Mouse (Mus musculus): ENCODE measurements around the gene Il2rg. TPM values are rescaled to one million over a fixed set of nuclear protein-coding genes. Genes with fewer than 3 reads are reported as not detected.

Gene Il2rg
- polyA plus RNA-seq, 2 experiments = 14.0 to 15.1 TPM

- 19% methylated on average over 38 of the region's 54 CpGs for WGBS
- ATAC-seq (ENCODE audit: low FRiP score, low read depth) (peak; percentile 99), DNase-seq (ENCODE audit: low spot score) (peak; percentile 90)
- TF ChIP-seq POLR2A (IDR thresholded peaks at IDR 0.05; ENCODE audit: borderline replicate concordance, extremely low read depth, insufficient read depth, insufficient read length) = peak; percentile 67; the same call in 1 of the 2 replicates
- no peaks in the 10 kb centered on the region for H3K27me3 ChIP-seq (ENCODE audit: control insufficient read depth, insufficient read depth, low read length)
- no peaks in the 10 kb centered on the region for H3K4me1 ChIP-seq (ENCODE audit: control insufficient read depth, insufficient read depth, low read length)
- H3K4me3 ChIP-seq (replicated peaks; ENCODE audit: low read length) = peak within 1 kb of the TSS; percentile 50
- H3K27ac ChIP-seq (replicated peaks; ENCODE audit: low read depth, low read length) = peak within 1 kb of the TSS; percentile 72
- H3K9me3 ChIP-seq (ENCODE audit: control insufficient read depth, low read length) = no peaks in the 10 kb centered on the region
- peaks cover 25% of the 10 kb centered on the region for H3K36me3 ChIP-seq (ENCODE audit: control insufficient read depth, insufficient read depth, low read length)
- H3K4me2 ChIP-seq (replicated peaks; ENCODE audit: low read depth, low read length, severe bottlenecking) = peak within 1 kb of the TSS; percentile 51
- peak within 1 kb of the TSS; percentile 49 for H3K9ac ChIP-seq (ENCODE audit: low read depth, low read length, severe bottlenecking)
These were observed 6.1 kb upstream of the Il2rg start, which contains the start of gene Med12 for GRCm38 (mm10) chrX:101273875-101274738. Med12 (plus strand) TSS chrX:101274030.

GRCm38 (mm10) chrX:101273410-101273809, 5.4 kb upstream of the Il2rg start:
- Histone ChIP-seq H3K9me3 (ENCODE audit: control insufficient read depth, low read length) (no peaks in the 10 kb centered on the region), H3K27me3 (ENCODE audit: control insufficient read depth, insufficient read depth, low read length) (no peaks in the 10 kb centered on the region), H3K4me3 (replicated peaks; ENCODE audit: low read length) (peak overlapping the region; percentile 50), H3K27ac (replicated peaks; ENCODE audit: low read depth, low read length) (no peak overlapping the region; the same call in 1 of the 2 replicates), H3K36me3 (ENCODE audit: control insufficient read depth, insufficient read depth, low read length) (peaks cover 20% of the 10 kb centered on the region; the same call in 1 of the 2 replicates), H3K4me2 (replicated peaks; ENCODE audit: low read depth, low read length, severe bottlenecking) (peak overlapping the region; percentile 43), H3K9ac (ENCODE audit: low read depth, low read length, severe bottlenecking) (peak overlapping the region; percentile 49), H3K4me1 (ENCODE audit: control insufficient read depth, insufficient read depth, low read length) (no peaks in the 10 kb centered on the region)
- WGBS = 33% methylated on average over 6 of the region's 6 CpGs
- TF ChIP-seq POLR2A (IDR thresholded peaks at IDR 0.05; ENCODE audit: borderline replicate concordance, extremely low read depth, insufficient read depth, insufficient read length) = no peak
- ATAC-seq (ENCODE audit: low FRiP score, low read depth) (no peak), DNase-seq (ENCODE audit: low spot score) (no peak)

- H3K9me3 ChIP-seq (ENCODE audit: control insufficient read depth, low read length) = no peaks in the 10 kb centered on the region
- H3K9ac ChIP-seq (ENCODE audit: low read depth, low read length, severe bottlenecking) = no peak within 1 kb of the TSS
- H3K36me3 ChIP-seq (ENCODE audit: control insufficient read depth, insufficient read depth, low read length) = no peaks in the 10 kb centered on the region
- no peak for TF ChIP-seq POLR2A (IDR thresholded peaks at IDR 0.05; ENCODE audit: borderline replicate concordance, extremely low read depth, insufficient read depth, insufficient read length)
- no peak within 1 kb of the TSS for H3K4me3 ChIP-seq (replicated peaks; ENCODE audit: low read length)
- H3K4me1 ChIP-seq (ENCODE audit: control insufficient read depth, insufficient read depth, low read length) = no peaks in the 10 kb centered on the region
- no peaks in the 10 kb centered on the region for H3K27me3 ChIP-seq (ENCODE audit: control insufficient read depth, insufficient read depth, low read length)
- DNase-seq (ENCODE audit: low spot score) (no peak), ATAC-seq (ENCODE audit: low FRiP score, low read depth) (no peak)
- no peak within 1 kb of the TSS for H3K27ac ChIP-seq (replicated peaks; ENCODE audit: low read depth, low read length)
- WGBS = 44% methylated on average over 3 of the region's 3 CpGs
- no peak within 1 kb of the TSS for H3K4me2 ChIP-seq (replicated peaks; ENCODE audit: low read depth, low read length, severe bottlenecking)
These were observed 685 bp upstream of the Il2rg start, which contains the start of gene Gm20489 for GRCm38 (mm10) chrX:101268755-101269124. Gm20489 (minus strand) TSS chrX:101269023.

- TF ChIP-seq POLR2A (IDR thresholded peaks at IDR 0.05; ENCODE audit: borderline replicate concordance, extremely low read depth, insufficient read depth, insufficient read length) = no peak
- H3K9ac ChIP-seq (ENCODE audit: low read depth, low read length, severe bottlenecking) = no peak overlapping the region
- H3K4me1 ChIP-seq (ENCODE audit: control insufficient read depth, insufficient read depth, low read length) = no peaks in the 10 kb centered on the region
- no peak overlapping the region for H3K4me2 ChIP-seq (replicated peaks; ENCODE audit: low read depth, low read length, severe bottlenecking)
- ATAC-seq (ENCODE audit: low FRiP score, low read depth) (no peak), DNase-seq (ENCODE audit: low spot score) (no peak)
- 94% methylated on average over 6 of the region's 6 CpGs for WGBS
- no peak overlapping the region for H3K27ac ChIP-seq (replicated peaks; ENCODE audit: low read depth, low read length)
- no peak overlapping the region for H3K4me3 ChIP-seq (replicated peaks; ENCODE audit: low read length)
- H3K27me3 ChIP-seq (ENCODE audit: control insufficient read depth, insufficient read depth, low read length) = no peaks in the 10 kb centered on the region
- no peaks in the 10 kb centered on the region for H3K9me3 ChIP-seq (ENCODE audit: control insufficient read depth, low read length)
- H3K36me3 ChIP-seq (ENCODE audit: control insufficient read depth, insufficient read depth, low read length) = no peaks in the 10 kb centered on the region
These were observed 1.4 kb downstream of the Il2rg start for GRCm38 (mm10) chrX:101266631-101267030.

GRCm38 (mm10) chrX:101263892-101264291, 4.2 kb downstream of the Il2rg start, which contains the start of gene Gm614:
Gm614 (minus strand) TSS chrX:101263992.
- DNase-seq (ENCODE audit: low spot score) (no peak), ATAC-seq (ENCODE audit: low FRiP score, low read depth) (no peak)
- H3K4me2 ChIP-seq (replicated peaks; ENCODE audit: low read depth, low read length, severe bottlenecking) = no peak within 1 kb of the TSS
- no peaks in the 10 kb centered on the region for H3K9me3 ChIP-seq (ENCODE audit: control insufficient read depth, low read length)
- no peak within 1 kb of the TSS for H3K9ac ChIP-seq (ENCODE audit: low read depth, low read length, severe bottlenecking)
- no peaks in the 10 kb centered on the region for H3K27me3 ChIP-seq (ENCODE audit: control insufficient read depth, insufficient read depth, low read length)
- H3K36me3 ChIP-seq (ENCODE audit: control insufficient read depth, insufficient read depth, low read length) = no peaks in the 10 kb centered on the region; the same call in 1 of the 2 replicates
- H3K27ac ChIP-seq (replicated peaks; ENCODE audit: low read depth, low read length) = no peak within 1 kb of the TSS
- no peak within 1 kb of the TSS for H3K4me3 ChIP-seq (replicated peaks; ENCODE audit: low read length)
- 85% methylated on average over 1 of the region's 1 CpGs for WGBS
- peaks cover 8% of the 10 kb centered on the region for H3K4me1 ChIP-seq (ENCODE audit: control insufficient read depth, insufficient read depth, low read length)
- no peak for TF ChIP-seq POLR2A (IDR thresholded peaks at IDR 0.05; ENCODE audit: borderline replicate concordance, extremely low read depth, insufficient read depth, insufficient read length)

Measured in limb, embryonic 14.5 days (tissue).